Mouse (Mus musculus) liver, embryonic 14 days (tissue): Measurements from ENCODE around the gene Gcsh. TPM values are rescaled to one million over a fixed set of nuclear protein-coding genes. Genes with fewer than 3 reads are reported as not detected.

ENCODE experiments used
- polyA plus RNA-seq: library from polyadenylated mRNA; depleted of rRNA; stranded (reverse); fragments of >200 nt; gene quantifications from 2 replicates; pipeline ENCODE4 v1.2.3, GENCODE M21; 2012; rRNA removed

Gene Gcsh
- polyA plus RNA-seq = 43.2 and 47.7 TPM in 2 replicates

GRCm38 (mm10) chr8:116993095-116993867 is at the start of gene Gcsh:
Gene Gcsh, minus strand, starts transcription at chr8:116993537.

DNA sequence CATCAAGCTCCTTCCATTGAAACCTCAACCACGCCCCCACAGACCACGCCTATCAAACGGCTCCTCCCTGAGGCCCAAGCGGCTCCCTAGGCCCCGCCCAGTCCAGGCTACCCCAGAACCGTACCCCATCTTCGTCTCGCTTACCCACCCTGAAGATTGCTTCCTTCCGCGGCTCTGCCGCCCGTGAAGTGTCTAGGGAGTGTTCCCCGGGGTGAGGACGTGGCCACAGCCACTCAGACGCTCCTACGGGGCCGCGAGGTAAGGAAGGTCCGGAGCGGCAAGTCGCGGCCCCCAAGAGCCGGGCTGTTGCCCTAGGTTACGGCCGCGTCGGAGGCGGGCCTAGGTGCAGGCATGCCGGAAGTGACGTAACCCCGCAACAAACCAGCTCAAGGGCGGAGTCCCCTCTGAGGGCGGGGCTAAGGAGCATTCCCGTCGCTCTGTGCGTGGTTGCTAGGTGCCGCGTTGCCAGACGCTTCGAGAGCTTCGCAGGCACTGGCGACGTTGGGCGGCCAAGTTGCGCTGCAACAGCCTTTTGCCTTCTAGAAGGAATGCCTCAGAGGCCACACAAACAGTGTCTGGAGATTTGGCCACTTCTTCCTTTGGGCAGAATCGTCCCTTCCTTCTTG is 14.6 kb downstream of the Gcsh start, which contains the start of gene 1700030J22Rik:
Gene 1700030J22Rik, minus strand, starts transcription at position 329 of the 626 bp plus-strand sequence.

DNA sequence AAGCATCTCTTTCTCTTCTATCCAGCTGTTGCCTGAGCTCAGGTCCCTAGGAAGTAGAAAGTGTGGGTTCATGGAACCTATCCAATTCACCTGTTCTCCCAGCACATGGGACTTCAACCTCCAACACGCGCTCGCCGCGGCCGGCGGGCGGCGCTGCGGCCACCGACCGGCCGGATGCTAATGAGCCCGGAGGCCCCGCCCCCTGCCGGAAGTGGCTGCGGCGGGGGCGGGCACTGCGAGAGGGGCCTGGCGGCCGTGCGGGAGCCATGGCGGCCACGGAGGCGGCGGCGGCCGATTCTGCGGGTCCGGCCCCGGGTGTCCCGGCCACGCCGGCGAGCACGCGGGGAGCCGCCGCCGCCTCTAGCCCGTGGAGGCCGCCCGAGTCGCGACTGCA is 50.2 kb downstream of the Gcsh start, which contains the start of gene Atmin:
Gene Atmin, plus strand, starts transcription at position 233 of the 394 bp plus-strand sequence.

Other genes starting within 250 kb of the Gcsh start
- gene Cmc2, start 72.1 kb downstream of the Gcsh start, polyA plus RNA-seq = 24.7 and 24.8 TPM in 2 replicates
- 21.7 and 23.7 TPM in 2 replicates for gene Cenpn, start 71.8 kb downstream of the Gcsh start, polyA plus RNA-seq
- gene Atmin, start 50.1 kb downstream of the Gcsh start, polyA plus RNA-seq = 2.8 and 3.3 TPM in 2 replicates
- 0.25 and 0.29 TPM in 2 replicates for gene 1700030J22Rik, start 14.6 kb downstream of the Gcsh start, polyA plus RNA-seq
- 0.01 TPM in 2 replicates for gene Pkd1l2, start 88.9 kb upstream of the Gcsh start, polyA plus RNA-seq
- 4.6 and 5.5 TPM in 2 replicates for gene Bco1, start 102.3 kb upstream of the Gcsh start, polyA plus RNA-seq
- 1.6 and 1.9 TPM in 2 replicates for gene Gan, start 164.6 kb upstream of the Gcsh start, polyA plus RNA-seq